Mouse (Mus musculus) B cell, adult 67 days (primary cell): ENCODE results near the gene Hpse. TPM values are rescaled to one million over a fixed set of nuclear protein-coding genes. Genes with fewer than 3 reads are reported as not detected.

Source experiments
- total RNA-seq, 2 experiments: library from RNA; stranded (reverse); gene quantifications; 4 replicates each; pipeline ENCODE4 v1.2.4; 2023

The Hpse gene
- total RNA-seq = 10 to 100 TPM; 15.5 to 15.7 TPM

GRCm38 (mm10) chr5:100719235-100720088, at the start of gene Hpse:
Gene Hpse (minus strand): TSS chr5:100719716.

GRCm38 (mm10) chr5:100674711-100675376, 44.7 kb downstream of the Hpse start, which contains the start of gene Coq2:
Gene Coq2 (minus strand): TSS chr5:100675140.

Other genes with a start within 250 kb of the Hpse start
- gene Lin54, start 219.1 kb downstream of the Hpse start, total RNA-seq = 10 to 100 TPM; 24.5 to 29.2 TPM
- gene Cops4, start 201.4 kb downstream of the Hpse start, total RNA-seq = 10 to 100 TPM; 69.0 to 81.5 TPM
- gene Plac8, start 147.5 kb downstream of the Hpse start, total RNA-seq = 100 to 1,000 TPM; 371 to 408 TPM
- gene Coq2, start 44.6 kb downstream of the Hpse start, total RNA-seq = 10 to 100 TPM; 59.2 to 61.2 TPM
- gene Helq, start 78.9 kb upstream of the Hpse start, total RNA-seq = 10 to 100 TPM; 31.4 to 43.1 TPM
- gene Mrps18c, start 78.9 kb upstream of the Hpse start, total RNA-seq = 10 to 100 TPM; 46.2 to 62.2 TPM
- gene Abraxas1, start 101.2 kb upstream of the Hpse start, total RNA-seq = 10 to 100 TPM; 17.8 to 20.4 TPM
- 10 to 100 TPM; 10.4 TPM for gene Gpat3, start 126.0 kb upstream of the Hpse start, total RNA-seq